Mouse (Mus musculus): ENCODE data around the gene Bag6. TPM values are rescaled to one million over a fixed set of nuclear protein-coding genes. Genes with fewer than 3 reads are reported as not detected.

The Bag6 gene
- polyA plus RNA-seq, 2 experiments from 2014 or later, result 61.6 to 63.2 TPM

Other genes starting within 250 kb of the Bag6 start
- gene C2, start 236.9 kb upstream of the Bag6 start, polyA plus RNA-seq (2017; shearing (Covaris generic)), result 1 to 10 TPM; 1.6 to 4.0 TPM
- 10 to 100 TPM; 60.3 to 72.7 TPM for gene Ehmt2, start 236.7 kb upstream of the Bag6 start, polyA plus RNA-seq (2017; shearing (Covaris generic))
- gene Slc44a4, start 220.7 kb upstream of the Bag6 start, polyA plus RNA-seq (2017; shearing (Covaris generic)), result not detected
- gene Neu1, start 203.9 kb upstream of the Bag6 start, polyA plus RNA-seq (2017; shearing (Covaris generic)), result 10 to 100 TPM; 55.1 to 60.0 TPM
- 10 to 100 TPM in 1 of 2 experiments, under 1 TPM in 1; 0.70 to 78.1 TPM for gene Hspa1b, start 175.9 kb upstream of the Bag6 start, polyA plus RNA-seq (2017; shearing (Covaris generic))
- gene Gm20481, start 165.3 kb upstream of the Bag6 start, polyA plus RNA-seq (2017; shearing (Covaris generic)), result 1 to 10 TPM in 1 of 2 experiments, not detected in 1; 2.5 TPM
- gene Hspa1a, start 163.0 kb upstream of the Bag6 start, polyA plus RNA-seq (2017; shearing (Covaris generic)), result 10 to 100 TPM in 1 of 2 experiments, not detected in 1; 18.3 TPM
- gene Hspa1l, start 162.5 kb upstream of the Bag6 start, polyA plus RNA-seq (2017; shearing (Covaris generic)), result under 1 TPM; 0.27 to 0.50 TPM
- gene Lsm2, start 153.3 kb upstream of the Bag6 start, polyA plus RNA-seq (2017; shearing (Covaris generic)), result 10 to 100 TPM; 79.0 to 93.1 TPM
- 100 to 1,000 TPM; 126 to 153 TPM for gene Vars, start 134.2 kb upstream of the Bag6 start, polyA plus RNA-seq (2017; shearing (Covaris generic))
- gene Vwa7, start 118.6 kb upstream of the Bag6 start, polyA plus RNA-seq (2017; shearing (Covaris generic)), result under 1 TPM in 1 of 2 experiments, not detected in 1; 0.52 TPM
- under 1 TPM; 0.36 to 0.48 TPM for gene Sapcd1, start 107.2 kb upstream of the Bag6 start, polyA plus RNA-seq (2017; shearing (Covaris generic))
- 1 to 10 TPM in 1 of 2 experiments, under 1 TPM in 1; 0.87 to 2.6 TPM for gene Msh5, start 88.4 kb upstream of the Bag6 start, polyA plus RNA-seq (2017; shearing (Covaris generic))
- gene Clic1, start 85.2 kb upstream of the Bag6 start, polyA plus RNA-seq (2017; shearing (Covaris generic)), result 100 to 1,000 TPM; 647 to 661 TPM
- gene Ddah2, start 76.1 kb upstream of the Bag6 start, polyA plus RNA-seq (2017; shearing (Covaris generic)), result 1 to 10 TPM in 1 of 2 experiments, under 1 TPM in 1; 0.83 to 2.7 TPM
- not detected for gene Ly6g6c, start 69.8 kb upstream of the Bag6 start, polyA plus RNA-seq (2017; shearing (Covaris generic))
- not detected for gene Mpig6b, start 69.0 kb upstream of the Bag6 start, polyA plus RNA-seq (2017; shearing (Covaris generic))
- under 1 TPM in 1 of 2 experiments, not detected in 1; 0.15 TPM for gene Ly6g6e, start 58.3 kb upstream of the Bag6 start, polyA plus RNA-seq (2017; shearing (Covaris generic))
- not detected for gene Ly6g6d, start 57.1 kb upstream of the Bag6 start, polyA plus RNA-seq (2017; shearing (Covaris generic))
- gene Ly6g6f, start 49.6 kb upstream of the Bag6 start, polyA plus RNA-seq (2017; shearing (Covaris generic)), result under 1 TPM in 1 of 2 experiments, not detected in 1; 0.26 TPM
- gene Abhd16a, start 45.9 kb upstream of the Bag6 start, polyA plus RNA-seq (2017; shearing (Covaris generic)), result 10 to 100 TPM; 59.7 to 60.5 TPM
- under 1 TPM in 1 of 2 experiments, not detected in 1; 0.36 TPM for gene Ly6g5c, start 26.9 kb upstream of the Bag6 start, polyA plus RNA-seq (2017; shearing (Covaris generic))
- gene Ly6g5b, start 19.8 kb upstream of the Bag6 start, polyA plus RNA-seq (2017; shearing (Covaris generic)), result 1 to 10 TPM; 3.4 to 9.5 TPM
- gene Gpank1, start 13.7 kb upstream of the Bag6 start, polyA plus RNA-seq (2017; shearing (Covaris generic)), result 10 to 100 TPM; 53.8 to 59.4 TPM
- gene Csnk2b, start 13.1 kb upstream of the Bag6 start, polyA plus RNA-seq (2017; shearing (Covaris generic)), result 100 to 1,000 TPM; 351 to 388 TPM
- 1 to 10 TPM in 1 of 2 experiments, under 1 TPM in 1; 0.88 to 2.4 TPM for gene D17H6S53E, start 8.8 kb upstream of the Bag6 start, polyA plus RNA-seq (2017; shearing (Covaris generic))
- gene Apom, start 3.1 kb upstream of the Bag6 start, polyA plus RNA-seq (2017; shearing (Covaris generic)), result under 1 TPM; 0.28 to 0.37 TPM
- gene Prrc2a, start 29.7 kb downstream of the Bag6 start, polyA plus RNA-seq (2017; shearing (Covaris generic)), result 10 to 100 TPM; 33.4 to 33.5 TPM
- 10 to 100 TPM in 1 of 2 experiments, 1 to 10 TPM in 1; 5.5 to 18.3 TPM for gene Aif1, start 40.9 kb downstream of the Bag6 start, polyA plus RNA-seq (2017; shearing (Covaris generic))
- gene Lst1, start 53.3 kb downstream of the Bag6 start, polyA plus RNA-seq (2017; shearing (Covaris generic)), result 10 to 100 TPM in 1 of 2 experiments, 1 to 10 TPM in 1; 8.9 to 14.6 TPM
- gene Ltb, start 59.3 kb downstream of the Bag6 start, polyA plus RNA-seq (2017; shearing (Covaris generic)), result 1,000 to 10,000 TPM; 1,461 to 1,672 TPM
- gene Tnf, start 66.8 kb downstream of the Bag6 start, polyA plus RNA-seq (2017; shearing (Covaris generic)), result 10 to 100 TPM; 27.9 to 30.5 TPM
- 100 to 1,000 TPM in 1 of 2 experiments, 10 to 100 TPM in 1; 94.1 to 110 TPM for gene Lta, start 70.2 kb downstream of the Bag6 start, polyA plus RNA-seq (2017; shearing (Covaris generic))
- 1 to 10 TPM in 1 of 2 experiments, not detected in 1; 1.2 TPM for gene Gm16181, start 85.7 kb downstream of the Bag6 start, polyA plus RNA-seq (2017; shearing (Covaris generic))
- 1 to 10 TPM; 4.2 to 9.7 TPM for gene Atp6v1g2, start 98.5 kb downstream of the Bag6 start, polyA plus RNA-seq (2017; shearing (Covaris generic))
- 10 to 100 TPM; 20.6 to 22.5 TPM for gene Nfkbil1, start 100.6 kb downstream of the Bag6 start, polyA plus RNA-seq (2017; shearing (Covaris generic))
- gene Ddx39b, start 106.6 kb downstream of the Bag6 start, polyA plus RNA-seq (2017; shearing (Covaris generic)), result 100 to 1,000 TPM; 227 to 243 TPM
- 1,000 to 10,000 TPM; 4,556 to 6,565 TPM for gene H2-D1, start 127.6 kb downstream of the Bag6 start, polyA plus RNA-seq (2017; shearing (Covaris generic))
- under 1 TPM in 1 of 2 experiments, not detected in 1; 0.64 TPM for gene H2-Q1, start 185.2 kb downstream of the Bag6 start, polyA plus RNA-seq (2017; shearing (Covaris generic))
- gene H2-Q2, start 207.1 kb downstream of the Bag6 start, polyA plus RNA-seq (2017; shearing (Covaris generic)), result 10 to 100 TPM; 10.9 to 18.5 TPM
- gene H2-Q4, start 244.4 kb downstream of the Bag6 start, polyA plus RNA-seq (2017; shearing (Covaris generic)), result 10 to 100 TPM; 45.4 to 61.9 TPM